Mouse (Mus musculus): ENCODE measurements around the gene Glyr1. TPM values are rescaled to one million over a fixed set of nuclear protein-coding genes. Genes with fewer than 3 reads are reported as not detected.

Glyr1 gene
- total RNA-seq, 2 experiments from 2014 or later, result 29.0 to 42.1 TPM

DNA sequence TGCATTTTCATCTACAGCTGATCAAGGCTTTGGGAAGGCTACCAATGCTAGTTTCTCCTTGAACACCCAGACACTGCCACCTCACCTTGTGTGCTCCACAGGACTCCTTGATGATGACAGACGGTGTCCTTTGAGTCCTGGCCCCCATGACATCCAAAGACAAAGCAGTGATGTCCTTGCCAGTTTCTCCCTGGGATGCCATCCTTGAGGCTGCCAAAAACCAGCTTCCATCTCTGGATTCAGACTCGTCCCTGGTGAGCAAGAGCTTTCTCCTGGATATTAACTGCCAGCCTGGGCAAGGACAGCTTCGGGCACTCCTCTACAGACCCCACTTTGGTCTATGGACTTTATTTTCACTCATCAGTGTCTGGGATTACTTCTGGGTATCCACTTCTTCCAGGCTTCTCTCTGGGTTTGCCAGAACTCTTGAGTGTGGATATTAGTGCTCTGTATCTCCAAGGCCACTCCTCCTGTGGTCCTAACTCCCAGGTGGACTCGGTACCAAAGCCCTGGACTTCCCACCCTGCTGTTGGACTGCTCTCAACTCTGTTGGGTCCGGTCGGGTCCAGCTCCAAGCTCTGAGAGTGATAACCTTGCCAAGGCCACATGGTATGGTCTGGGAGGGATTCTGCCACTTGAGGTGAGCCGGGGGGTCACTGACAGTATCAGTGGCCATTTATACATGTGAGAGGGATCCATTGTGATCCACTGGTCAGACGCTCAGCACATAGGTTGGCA is 84.1 kb downstream of the Glyr1 start:
- ATAC-seq (replicated peaks; ENCODE audit: low FRiP score, poor library complexity, severe bottlenecking), result no peak

DNA sequence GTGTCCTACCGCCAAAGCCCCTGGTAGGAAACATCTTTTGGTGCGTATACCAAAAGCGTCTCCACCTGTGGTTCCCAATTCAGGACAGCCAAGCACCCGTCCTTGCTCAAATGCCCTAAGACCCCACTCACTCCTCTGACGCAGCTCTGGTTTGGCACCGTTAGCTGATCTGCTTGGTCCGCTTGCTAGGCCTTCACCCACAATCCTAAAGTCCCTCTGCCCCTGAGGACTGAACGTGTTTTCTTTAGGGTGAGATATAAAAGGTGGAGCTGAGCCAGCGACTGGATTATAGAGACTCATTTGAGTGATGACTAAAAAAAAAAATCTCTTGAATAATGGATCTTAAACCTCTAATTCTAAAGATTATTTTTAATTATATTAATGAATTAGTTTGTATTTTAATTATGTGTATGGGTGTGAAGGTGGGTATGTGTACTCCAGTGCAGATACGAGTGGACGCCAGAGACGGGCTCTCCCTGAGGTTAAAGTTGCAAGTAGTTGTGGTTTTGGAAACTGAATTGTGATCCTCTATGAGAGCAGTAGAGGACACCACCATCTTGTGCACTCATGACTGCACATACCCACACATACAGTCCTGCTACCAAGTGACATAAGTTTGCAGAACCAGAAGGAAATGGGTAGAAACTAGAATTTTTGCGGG is 84.8 kb downstream of the Glyr1 start:
- peak; percentile 29 for ATAC-seq (replicated peaks; ENCODE audit: low FRiP score, poor library complexity, severe bottlenecking)

Other genes with a start within 250 kb of the Glyr1 start
- gene 4930562C15Rik, start 214.4 kb downstream of the Glyr1 start, total RNA-seq (2015; ENCODE audit: low replicate concordance), result not detected in 2 replicates
- gene 4930562C15Rik, start 214.4 kb downstream of the Glyr1 start, total RNA-seq (2017; ENCODE audit: low replicate concordance), result 0.42 TPM in 1 of 2 replicates, not detected in the other
- 26.8 and 39.6 TPM in 2 replicates for gene Ubald1, start 169.5 kb downstream of the Glyr1 start, total RNA-seq (2015; ENCODE audit: low replicate concordance)
- 9.5 and 18.3 TPM in 2 replicates for gene Ubald1, start 169.5 kb downstream of the Glyr1 start, total RNA-seq (2017; ENCODE audit: low replicate concordance)
- gene Mgrn1, start 163.6 kb downstream of the Glyr1 start, total RNA-seq (2015; ENCODE audit: low replicate concordance), result 5.9 and 6.5 TPM in 2 replicates
- gene Mgrn1, start 163.6 kb downstream of the Glyr1 start, total RNA-seq (2017; ENCODE audit: low replicate concordance), result 2.0 and 3.3 TPM in 2 replicates
- gene Nudt16l1, start 111.1 kb downstream of the Glyr1 start, total RNA-seq (2015; ENCODE audit: low replicate concordance), result 5.0 and 6.9 TPM in 2 replicates
- 0.51 and 2.2 TPM in 2 replicates for gene Nudt16l1, start 111.1 kb downstream of the Glyr1 start, total RNA-seq (2017; ENCODE audit: low replicate concordance)
- gene Anks3, start 85.7 kb downstream of the Glyr1 start, total RNA-seq (2015; ENCODE audit: low replicate concordance), result 14.4 and 17.3 TPM in 2 replicates
- gene Anks3, start 85.7 kb downstream of the Glyr1 start, total RNA-seq (2017; ENCODE audit: low replicate concordance), result 16.4 and 25.0 TPM in 2 replicates
- gene Sept12, start 52.0 kb downstream of the Glyr1 start, total RNA-seq (2015; ENCODE audit: low replicate concordance), result not detected in 2 replicates
- gene Sept12, start 52.0 kb downstream of the Glyr1 start, total RNA-seq (2017; ENCODE audit: low replicate concordance), result not detected in 2 replicates
- not detected in 2 replicates for gene Smim22, start 42.6 kb downstream of the Glyr1 start, total RNA-seq (2015; ENCODE audit: low replicate concordance)
- gene Smim22, start 42.6 kb downstream of the Glyr1 start, total RNA-seq (2017; ENCODE audit: low replicate concordance), result not detected in 2 replicates
- gene Rogdi, start 36.3 kb downstream of the Glyr1 start, total RNA-seq (2015; ENCODE audit: low replicate concordance), result 35.3 and 39.2 TPM in 2 replicates
- gene Rogdi, start 36.3 kb downstream of the Glyr1 start, total RNA-seq (2017; ENCODE audit: low replicate concordance), result 6.8 and 9.5 TPM in 2 replicates
- 16.1 and 19.6 TPM in 2 replicates for gene Ubn1, start 194 bp upstream of the Glyr1 start, total RNA-seq (2015; ENCODE audit: low replicate concordance)
- 23.6 and 31.4 TPM in 2 replicates for gene Ubn1, start 194 bp upstream of the Glyr1 start, total RNA-seq (2017; ENCODE audit: low replicate concordance)
- not detected in 2 replicates for gene Ppl, start 82.6 kb upstream of the Glyr1 start, total RNA-seq (2015; ENCODE audit: low replicate concordance)
- not detected in 2 replicates for gene Ppl, start 82.6 kb upstream of the Glyr1 start, total RNA-seq (2017; ENCODE audit: low replicate concordance)
- not detected in 2 replicates for gene Sec14l5, start 97.2 kb upstream of the Glyr1 start, total RNA-seq (2015; ENCODE audit: low replicate concordance)
- gene Sec14l5, start 97.2 kb upstream of the Glyr1 start, total RNA-seq (2017; ENCODE audit: low replicate concordance), result not detected in 2 replicates
- 4.4 and 9.6 TPM in 2 replicates for gene Nagpa, start 154.1 kb upstream of the Glyr1 start, total RNA-seq (2015; ENCODE audit: low replicate concordance)
- 5.6 and 15.1 TPM in 2 replicates for gene Nagpa, start 154.1 kb upstream of the Glyr1 start, total RNA-seq (2017; ENCODE audit: low replicate concordance)
- gene AU021092, start 172.4 kb upstream of the Glyr1 start, total RNA-seq (2015; ENCODE audit: low replicate concordance), result not detected in 2 replicates
- gene AU021092, start 172.4 kb upstream of the Glyr1 start, total RNA-seq (2017; ENCODE audit: low replicate concordance), result not detected in 2 replicates
- 5.8 and 6.1 TPM in 2 replicates for gene Alg1, start 183.8 kb upstream of the Glyr1 start, total RNA-seq (2015; ENCODE audit: low replicate concordance)
- 2.6 and 5.4 TPM in 2 replicates for gene Alg1, start 183.8 kb upstream of the Glyr1 start, total RNA-seq (2017; ENCODE audit: low replicate concordance)
- gene Eef2kmt, start 206.1 kb upstream of the Glyr1 start, total RNA-seq (2015; ENCODE audit: low replicate concordance), result 1.3 and 2.3 TPM in 2 replicates
- 1.8 and 4.5 TPM in 2 replicates for gene Eef2kmt, start 206.1 kb upstream of the Glyr1 start, total RNA-seq (2017; ENCODE audit: low replicate concordance)

Data from erythroblast, adult 5-6 weeks (primary cell).